15 mouse cellular contexts compared by ENCODE assay signal in the genomic region with DNA sequence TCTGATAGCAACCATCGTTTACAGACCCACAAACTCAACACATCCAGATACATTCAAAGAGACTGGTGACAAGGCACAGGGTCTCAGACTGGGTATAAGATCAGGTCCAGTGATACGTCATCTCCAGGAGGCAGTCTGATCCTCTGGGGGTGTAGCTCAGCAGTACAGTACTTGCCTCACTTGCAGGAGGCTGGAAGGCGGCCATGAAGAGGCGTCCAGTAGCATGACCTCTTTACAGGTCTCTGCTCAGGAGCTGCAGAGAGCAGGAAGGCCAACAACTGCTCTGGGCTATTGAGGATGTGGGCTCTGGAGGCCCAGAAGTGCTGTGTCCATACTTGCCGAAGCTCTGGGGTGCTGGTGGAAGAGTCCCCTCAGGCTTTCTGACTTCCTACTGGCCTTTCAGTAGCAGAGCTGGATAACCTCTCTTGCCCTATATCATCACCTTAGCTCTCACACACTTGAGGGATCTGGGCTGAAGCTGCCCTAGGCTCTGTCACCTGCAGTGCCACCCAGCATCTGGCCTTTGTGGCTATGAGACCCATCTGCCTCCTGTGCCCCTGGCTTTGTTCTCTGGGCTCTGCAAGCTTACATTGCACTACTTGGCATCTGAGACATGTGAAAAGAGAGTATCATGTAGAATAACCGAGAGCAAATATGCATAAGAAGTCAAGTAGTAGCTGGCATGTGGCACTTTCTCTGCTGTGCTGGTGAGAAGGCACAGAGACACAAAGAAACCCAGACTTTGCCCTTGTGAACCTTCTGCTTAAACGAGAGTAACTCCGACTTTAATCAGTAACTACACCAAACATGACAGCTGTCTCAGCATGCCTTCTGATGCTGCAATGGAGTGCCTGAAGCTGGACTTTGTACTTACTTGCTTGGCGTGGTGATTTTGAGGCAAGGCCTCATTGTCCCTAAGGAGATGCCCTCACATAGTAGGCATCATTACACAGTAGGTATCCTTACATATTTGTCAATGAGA.
DNase-seq lines count a peak whose midpoint lies in the region; ATAC-seq and TF ChIP-seq lines count a peak whose summit lies in the region.
"Had no signal": no experiment of that assay in that cellular context is flagged by ENCODE, and none has a peak within 500 bp of the region (broad histone marks: within the 10 kb centered on the region; RNA-seq: fewer than 3 reads in every experiment).

No protein-coding gene starts in this region.

- peak overlapping the region; percentile 26; the same call in 1 of the 2 replicates for H3K9ac ChIP-seq in liver, adult 2 months (ENCODE audit: low read depth, low read length)
- no peak overlapping the region for H3K9ac ChIP-seq in liver, embryonic 13.5 days
- no peak overlapping the region for H3K9ac ChIP-seq in midbrain, postnatal 0 days (replicated peaks; ENCODE audit: low read length, poor library complexity, severe bottlenecking)
- H3K9ac ChIP-seq: embryonic facial prominence, embryonic 13.5 days; forebrain, embryonic 12.5 days had no signal

- H3K36me3 ChIP-seq in liver, adult 2 months (ENCODE audit: control insufficient read depth, insufficient read depth, low read length): no peaks in the 10 kb centered on the region
- H3K36me3 ChIP-seq in liver, embryonic 13.5 days: no peaks in the 10 kb centered on the region
- no peaks in the 10 kb centered on the region for H3K36me3 ChIP-seq in forebrain, embryonic 10.5 days (replicated peaks)
- H3K36me3 ChIP-seq in midbrain, postnatal 0 days (ENCODE audit: insufficient read depth, low read length): no peaks in the 10 kb centered on the region
- H3K36me3 ChIP-seq: embryonic facial prominence, embryonic 13.5 days; forebrain, embryonic 12.5 days had no signal

- TF ChIP-seq POLR2A in liver, adult 2 months (IDR thresholded peaks at IDR 0.05; ENCODE audit: extremely low read depth, insufficient read depth, low read length): no peak

- H3K27me3 ChIP-seq in liver, adult 2 months (ENCODE audit: control insufficient read depth, insufficient read depth, low read length): no peaks in the 10 kb centered on the region
- H3K27me3 ChIP-seq in liver, embryonic 13.5 days: no peaks in the 10 kb centered on the region
- H3K27me3 ChIP-seq in forebrain, embryonic 10.5 days (ENCODE audit: poor library complexity, severe bottlenecking): no peaks in the 10 kb centered on the region
- H3K27me3 ChIP-seq in midbrain, postnatal 0 days (ENCODE audit: insufficient read depth, low read length): no peaks in the 10 kb centered on the region
- H3K27me3 ChIP-seq: embryonic facial prominence, embryonic 13.5 days; forebrain, embryonic 12.5 days; megakaryocyte, embryonic 14.5 days had no signal

- H3K27ac ChIP-seq in liver, adult 2 months (replicated peaks; ENCODE audit: insufficient read depth, low read depth, low read length): peak overlapping the region; percentile 93
- peak overlapping the region; percentile 36; the same call in 1 of the 2 replicates for H3K27ac ChIP-seq in liver, embryonic 13.5 days
- H3K27ac ChIP-seq in forebrain, embryonic 10.5 days: no peak overlapping the region
- no peak overlapping the region for H3K27ac ChIP-seq in midbrain, postnatal 0 days (ENCODE audit: low read depth, low read length)
- H3K27ac ChIP-seq: embryonic facial prominence, embryonic 13.5 days; forebrain, embryonic 12.5 days; hindbrain, postnatal 0 days had no signal

- H3K4me2 ChIP-seq in liver, embryonic 13.5 days: no peak overlapping the region
- no peak overlapping the region for H3K4me2 ChIP-seq in midbrain, postnatal 0 days (ENCODE audit: low read depth, low read length, poor library complexity, severe bottlenecking)
- H3K4me2 ChIP-seq: embryonic facial prominence, embryonic 13.5 days; forebrain, embryonic 12.5 days had no signal

- H3K4me1 ChIP-seq in liver, adult 2 months (ENCODE audit: control insufficient read depth, insufficient read depth, low read length): peaks cover 22% of the 10 kb centered on the region
- H3K4me1 ChIP-seq in liver, embryonic 13.5 days (replicated peaks): peaks cover 32% of the 10 kb centered on the region
- H3K4me1 ChIP-seq in forebrain, embryonic 10.5 days: peaks cover 18% of the 10 kb centered on the region
- H3K4me1 ChIP-seq in midbrain, postnatal 0 days (ENCODE audit: insufficient read depth, low read length): no peaks in the 10 kb centered on the region

- no peak overlapping the region for H3K4me3 ChIP-seq in liver, adult 2 months (ENCODE audit: insufficient read depth, low read depth, low read length)
- no peak overlapping the region for H3K4me3 ChIP-seq in liver, embryonic 13.5 days (replicated peaks)
- H3K4me3 ChIP-seq in forebrain, embryonic 10.5 days: no peak overlapping the region
- H3K4me3 ChIP-seq in midbrain, postnatal 0 days (ENCODE audit: low read depth, low read length): no peak overlapping the region
- H3K4me3 ChIP-seq: embryonic facial prominence, embryonic 13.5 days; forebrain, embryonic 12.5 days; megakaryocyte, embryonic 14.5 days had no signal

- TF ChIP-seq CTCF in liver, adult 2 months (IDR thresholded peaks at IDR 0.05; ENCODE audit: low read depth, low read length): no peak
- TF ChIP-seq CTCF in midbrain, postnatal 0 days (IDR thresholded peaks at IDR 0.05): no peak

- no peak for ATAC-seq in liver, embryonic 13.5 days (ENCODE audit: low read depth)
- no peak for ATAC-seq in midbrain, postnatal 0 days (ENCODE audit: low FRiP score)
- ATAC-seq: hindbrain, postnatal 0 days had no signal

- WGBS in liver, adult 2 months: 40% methylated on average over 9 of the region's 9 CpGs
- 62% methylated on average over 9 of the region's 9 CpGs for WGBS in liver, embryonic 13.5 days (ENCODE audit: insufficient replicate concordance)
- WGBS in forebrain, embryonic 10.5 days: 84% methylated on average over 9 of the region's 9 CpGs
- 81% methylated on average over 9 of the region's 9 CpGs for WGBS in midbrain, postnatal 0 days

- peak; percentile 98 for DNase-seq in liver, adult 2 months (ENCODE audit: extremely low read depth, low read depth, low spot score)
- DNase-seq in liver: no peak
- DNase-seq in kidney, adult 9 months: peak; percentile 92
- no peak for DNase-seq in liver, embryonic 13.5 days
- peak; percentile 76 for DNase-seq in yolk sac, embryonic 10.5 days (ENCODE audit: low spot score)
- DNase-seq in forebrain, embryonic 10.5 days (ENCODE audit: extremely low spot score, low spot score): no peak
- DNase-seq in midbrain, postnatal 0 days (ENCODE audit: low spot score): no peak
- DNase-seq: adrenal gland, postnatal 10 days; B cell, adult 2 months; cerebellum, postnatal 14 days; heart, postnatal 10 days had no signal

- H3K79me2 ChIP-seq in liver, adult 2 months (ENCODE audit: control insufficient read depth, insufficient read depth, low read length): no peaks in the 10 kb centered on the region

- H3K9me3 ChIP-seq in liver, embryonic 13.5 days (replicated peaks): no peaks in the 10 kb centered on the region
- H3K9me3 ChIP-seq in forebrain, embryonic 10.5 days: no peaks in the 10 kb centered on the region
- H3K9me3 ChIP-seq in midbrain, postnatal 0 days (ENCODE audit: low read length): no peaks in the 10 kb centered on the region
- H3K9me3 ChIP-seq: embryonic facial prominence, embryonic 13.5 days; forebrain, embryonic 12.5 days; megakaryocyte, embryonic 14.5 days had no signal

Comparison
In these comparisons a context has a peak if more than half of its experiments do, and no peak if none do; other contexts are left out.
1. DNase-seq: peak in liver, adult 2 months (single experiment), kidney, adult 9 months (single experiment) and yolk sac, embryonic 10.5 days (single experiment); none in liver (single experiment), liver, embryonic 13.5 days (single experiment), forebrain, embryonic 10.5 days (single experiment) and midbrain, postnatal 0 days (single experiment).
2. H3K27ac ChIP-seq: peak in liver, adult 2 months (single experiment) and liver, embryonic 13.5 days (single experiment); none in forebrain, embryonic 10.5 days (single experiment) and midbrain, postnatal 0 days (single experiment).